Mouse (Mus musculus): Measurements from ENCODE around the gene Otop1. TPM values are rescaled to one million over a fixed set of nuclear protein-coding genes. Genes with fewer than 3 reads are reported as not detected.

Otop1 gene
- polyA plus RNA-seq, 1 experiment from 2014 or later = not detected

DNA sequence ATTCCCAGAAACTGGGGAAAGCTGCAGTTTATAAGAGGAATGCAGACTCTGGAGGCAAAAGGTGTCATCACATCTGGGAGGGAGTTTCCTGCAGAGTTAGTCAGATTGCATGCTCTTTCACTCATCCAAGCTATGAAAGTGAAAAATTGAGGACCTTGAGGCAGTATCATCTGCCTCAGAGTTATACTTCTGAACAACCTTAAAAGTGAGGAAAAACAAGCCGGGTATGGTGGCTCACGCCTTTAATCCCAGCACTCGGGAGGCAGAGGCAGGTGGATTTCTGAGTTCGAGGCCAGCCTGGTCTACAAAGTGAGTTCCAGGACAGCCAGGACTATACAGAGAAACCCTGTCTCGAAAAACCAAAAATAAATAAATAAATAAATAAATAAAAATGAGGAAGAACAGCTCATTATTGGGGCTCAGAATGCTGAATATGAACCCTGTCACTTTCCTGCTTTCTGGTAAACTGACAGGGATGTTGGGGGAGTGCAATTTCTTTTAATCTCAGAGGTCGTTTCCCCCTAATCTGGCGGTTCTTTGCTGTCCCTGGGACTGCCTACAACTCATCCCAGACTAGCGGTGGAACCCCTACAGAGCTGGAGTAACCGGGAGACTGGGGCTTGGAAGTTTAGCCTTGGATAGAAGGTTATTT is 16.2 kb upstream of the Otop1 start:
- peaks cover 10% of the 10 kb centered on the region for H3K4me1 ChIP-seq (replicated peaks)
- peak overlapping the region; percentile 92 for H3K4me3 ChIP-seq
- H3K4me2 ChIP-seq = peak overlapping the region; percentile 87
- ATAC-seq (replicated peaks; ENCODE audit: insufficient number of reproducible peaks, insufficient read depth, low FRiP score, low read depth) = no peak
- 42% methylated on average over 9 of the region's 9 CpGs for WGBS
- peak overlapping the region; percentile 89 for H3K27ac ChIP-seq
- H3K9ac ChIP-seq = peak overlapping the region; percentile 80
- H3K9me3 ChIP-seq (replicated peaks) = no peaks in the 10 kb centered on the region
- peaks cover 27% of the 10 kb centered on the region; the same call in 1 of the 2 replicates for H3K36me3 ChIP-seq
- H3K27me3 ChIP-seq = no peaks in the 10 kb centered on the region

GRCm38 (mm10) chr5:38260107-38260682 is 15.6 kb upstream of the Otop1 start, which contains the start of gene Tmem128:
Gene Tmem128 (plus strand): TSS chr5:38260185.
- Histone ChIP-seq H3K27ac (peak within 1 kb of the TSS; percentile 89), H3K4me2 (peak within 1 kb of the TSS; percentile 87), H3K4me3 (peak within 1 kb of the TSS; percentile 92), H3K27me3 (no peaks in the 10 kb centered on the region), H3K36me3 (peaks cover 33% of the 10 kb centered on the region; the same call in 1 of the 2 replicates), H3K9ac (peak within 1 kb of the TSS; percentile 80), H3K4me1 (replicated peaks) (peaks cover 10% of the 10 kb centered on the region), H3K9me3 (replicated peaks) (no peaks in the 10 kb centered on the region)
- ATAC-seq (replicated peaks; ENCODE audit: insufficient number of reproducible peaks, insufficient read depth, low FRiP score, low read depth) = peak; percentile 44; the same call in 1 of the 2 replicates
- under 1% methylated on average over 40 of the region's 40 CpGs for WGBS

GRCm38 (mm10) chr5:38270942-38271341 is 4.8 kb upstream of the Otop1 start:
- Histone ChIP-seq H3K36me3 (peaks cover 26% of the 10 kb centered on the region), H3K4me3 (no peak overlapping the region), H3K4me1 (replicated peaks) (no peaks in the 10 kb centered on the region), H3K9me3 (replicated peaks) (no peaks in the 10 kb centered on the region), H3K27ac (no peak overlapping the region), H3K9ac (no peak overlapping the region), H3K4me2 (no peak overlapping the region), H3K27me3 (peaks cover 22% of the 10 kb centered on the region)
- no peak for ATAC-seq (replicated peaks; ENCODE audit: insufficient number of reproducible peaks, insufficient read depth, low FRiP score, low read depth)
- WGBS = 84% methylated on average over 3 of the region's 3 CpGs

GRCm38 (mm10) chr5:38273831-38274230 is 1.9 kb upstream of the Otop1 start:
- Histone ChIP-seq H3K36me3 (peaks cover 5% of the 10 kb centered on the region; the same call in 1 of the 2 replicates), H3K4me1 (replicated peaks) (peaks cover 15% of the 10 kb centered on the region), H3K27me3 (peaks cover 51% of the 10 kb centered on the region), H3K9me3 (replicated peaks) (no peaks in the 10 kb centered on the region), H3K9ac (no peak overlapping the region), H3K4me3 (no peak overlapping the region), H3K4me2 (no peak overlapping the region), H3K27ac (no peak overlapping the region)
- 84% methylated on average over 4 of the region's 4 CpGs for WGBS
- ATAC-seq (replicated peaks; ENCODE audit: insufficient number of reproducible peaks, insufficient read depth, low FRiP score, low read depth) = no peak

GRCm38 (mm10) chr5:38276451-38276850 is 679 bp downstream of the Otop1 start:
- Histone ChIP-seq H3K4me2 (0 out of 2 replicates have a peak overlapping the region, but pooled peaks have one; percentile 11), H3K27ac (no peak overlapping the region), H3K9me3 (replicated peaks) (no peaks in the 10 kb centered on the region), H3K9ac (no peak overlapping the region), H3K36me3 (no peaks in the 10 kb centered on the region), H3K4me3 (peak overlapping the region; percentile 33; the same call in 1 of the 2 replicates), H3K27me3 (peaks cover 72% of the 10 kb centered on the region), H3K4me1 (replicated peaks) (peaks cover 15% of the 10 kb centered on the region)
- 2% methylated on average over 19 of the region's 19 CpGs for WGBS
- ATAC-seq (replicated peaks; ENCODE audit: insufficient number of reproducible peaks, insufficient read depth, low FRiP score, low read depth) = no peak

DNA sequence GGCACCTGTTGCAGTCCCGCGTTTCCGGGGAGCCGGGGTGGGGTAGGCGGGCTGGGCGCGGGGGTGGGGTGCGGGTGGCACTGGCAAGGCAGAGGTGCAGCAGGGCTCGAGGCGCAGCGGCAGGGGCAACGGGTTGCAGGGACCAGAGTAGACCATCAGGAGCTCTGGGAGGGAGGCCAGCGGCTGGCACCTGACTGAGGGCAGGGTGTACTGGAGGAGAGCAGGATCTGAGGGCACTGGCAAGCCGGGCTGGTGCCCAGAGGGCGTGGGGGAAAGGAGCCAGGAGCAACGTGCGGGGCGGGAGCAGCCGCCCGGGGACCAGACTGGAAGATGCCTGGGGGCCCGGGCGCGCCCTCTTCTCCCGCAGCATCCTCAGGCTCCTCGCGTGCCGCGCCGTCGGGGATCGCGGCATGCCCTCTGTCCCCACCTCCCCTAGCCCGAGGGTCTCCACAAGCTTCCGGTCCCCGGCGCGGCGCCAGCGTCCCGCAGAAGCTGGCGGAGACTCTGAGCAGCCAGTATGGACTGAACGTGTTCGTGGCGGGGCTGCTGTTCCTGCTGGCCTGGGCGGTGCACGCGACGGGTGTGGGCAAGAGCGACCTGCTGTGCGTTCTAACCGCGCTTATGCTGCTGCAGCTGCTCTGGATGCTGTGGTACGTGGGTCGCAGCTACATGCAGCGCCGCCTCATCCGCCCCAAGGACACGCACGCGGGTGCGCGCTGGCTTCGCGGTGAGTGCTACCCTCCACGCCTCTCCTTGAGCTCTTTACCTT is 1.5 kb downstream of the Otop1 start:
- H3K9ac ChIP-seq = no peak overlapping the region
- peak overlapping the region; percentile 33 for H3K4me3 ChIP-seq
- peaks cover 15% of the 10 kb centered on the region for H3K4me1 ChIP-seq (replicated peaks)
- peaks cover 72% of the 10 kb centered on the region for H3K27me3 ChIP-seq
- WGBS = 3% methylated on average over 64 of the region's 65 CpGs
- no peaks in the 10 kb centered on the region for H3K9me3 ChIP-seq (replicated peaks)
- peak overlapping the region; percentile 54 for H3K4me2 ChIP-seq
- ATAC-seq (replicated peaks; ENCODE audit: insufficient number of reproducible peaks, insufficient read depth, low FRiP score, low read depth) = no peak
- H3K27ac ChIP-seq = no peak overlapping the region
- H3K36me3 ChIP-seq = no peaks in the 10 kb centered on the region

- Histone ChIP-seq H3K9me3 (replicated peaks) (no peaks in the 10 kb centered on the region), H3K4me2 (peak overlapping the region; percentile 54), H3K9ac (no peak overlapping the region), H3K27ac (no peak overlapping the region), H3K4me3 (0 out of 2 replicates have a peak overlapping the region, but pooled peaks have one; percentile 33), H3K4me1 (replicated peaks) (peaks cover 15% of the 10 kb centered on the region), H3K27me3 (peaks cover 72% of the 10 kb centered on the region), H3K36me3 (no peaks in the 10 kb centered on the region)
- no peak for ATAC-seq (replicated peaks; ENCODE audit: insufficient number of reproducible peaks, insufficient read depth, low FRiP score, low read depth)
- WGBS = 14% methylated on average over 12 of the region's 12 CpGs
These were observed 2.3 kb downstream of the Otop1 start for GRCm38 (mm10) chr5:38277936-38278600.

- H3K4me3 ChIP-seq = no peak overlapping the region
- H3K36me3 ChIP-seq = no peaks in the 10 kb centered on the region
- no peaks in the 10 kb centered on the region for H3K9me3 ChIP-seq (replicated peaks)
- H3K4me2 ChIP-seq = no peak overlapping the region
- H3K27ac ChIP-seq = no peak overlapping the region
- no peak overlapping the region for H3K9ac ChIP-seq
- 30% methylated on average over 1 of the region's 1 CpGs for WGBS
- peaks cover 15% of the 10 kb centered on the region for H3K4me1 ChIP-seq (replicated peaks)
- no peak for ATAC-seq (replicated peaks; ENCODE audit: insufficient number of reproducible peaks, insufficient read depth, low FRiP score, low read depth)
- peaks cover 58% of the 10 kb centered on the region for H3K27me3 ChIP-seq
These were observed 4.3 kb downstream of the Otop1 start for GRCm38 (mm10) chr5:38280075-38280474.

- Histone ChIP-seq H3K27me3 (peaks cover 3% of the 10 kb centered on the region), H3K4me2 (no peak overlapping the region), H3K9ac (no peak overlapping the region), H3K27ac (no peak overlapping the region), H3K4me3 (no peak overlapping the region), H3K4me1 (replicated peaks) (no peaks in the 10 kb centered on the region), H3K9me3 (replicated peaks) (no peaks in the 10 kb centered on the region), H3K36me3 (no peaks in the 10 kb centered on the region)
- WGBS = 58% methylated on average over 9 of the region's 9 CpGs
- no peak for ATAC-seq (replicated peaks; ENCODE audit: insufficient number of reproducible peaks, insufficient read depth, low FRiP score, low read depth)
These were observed 10.0 kb downstream of the Otop1 start for GRCm38 (mm10) chr5:38285724-38286123.

GRCm38 (mm10) chr5:38288476-38288875 is 12.7 kb downstream of the Otop1 start:
- 85% methylated on average over 3 of the region's 3 CpGs for WGBS

More at GRCm38 (mm10) chr5:38288476-38288875, 12.7 kb downstream of the Otop1 start:
- H3K4me3 ChIP-seq = no peak overlapping the region
- no peak for ATAC-seq (replicated peaks; ENCODE audit: insufficient number of reproducible peaks, insufficient read depth, low FRiP score, low read depth)
- H3K9me3 ChIP-seq (replicated peaks) = no peaks in the 10 kb centered on the region
- no peaks in the 10 kb centered on the region for H3K36me3 ChIP-seq
- H3K4me2 ChIP-seq = no peak overlapping the region
- no peaks in the 10 kb centered on the region for H3K4me1 ChIP-seq (replicated peaks)
- H3K27ac ChIP-seq = no peak overlapping the region
- no peak overlapping the region for H3K9ac ChIP-seq
- no peaks in the 10 kb centered on the region for H3K27me3 ChIP-seq
